Mouse (Mus musculus) 416B (cell line): ENCODE measurements at regions not wholly inside any gene's neighbourhood (a gene's known extent, or its start where the extent isn't known, plus 50 kb on each side); places are given as distances from the start of the nearest gene placed in this dataset.

Experiments
- DNase-seq: peaks from one replicate; pipeline ENCODE4 v3.0.0; 2011; ENCODE audit warnings: low read depth

DNA sequence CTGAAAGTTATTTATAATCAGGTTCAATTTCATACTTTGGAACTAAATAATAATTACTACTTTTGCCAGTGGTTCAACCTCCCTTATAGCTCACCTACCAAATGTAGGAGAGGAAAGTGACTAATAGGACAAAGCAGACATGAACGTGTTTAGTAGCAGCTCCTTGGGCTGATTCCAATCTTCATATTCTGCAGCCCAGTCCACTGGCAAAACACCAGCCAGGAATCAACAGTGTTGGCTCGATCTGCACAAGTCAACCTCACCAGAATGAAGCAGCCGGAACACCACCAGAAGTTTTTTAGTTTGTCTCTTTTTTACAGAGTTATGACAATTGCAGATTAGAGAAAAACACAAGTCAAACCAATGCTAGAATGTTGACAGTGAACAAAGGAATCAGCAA lies 717.0 kb downstream of the Pcdh17 start:
- no peak for DNase-seq

DNA sequence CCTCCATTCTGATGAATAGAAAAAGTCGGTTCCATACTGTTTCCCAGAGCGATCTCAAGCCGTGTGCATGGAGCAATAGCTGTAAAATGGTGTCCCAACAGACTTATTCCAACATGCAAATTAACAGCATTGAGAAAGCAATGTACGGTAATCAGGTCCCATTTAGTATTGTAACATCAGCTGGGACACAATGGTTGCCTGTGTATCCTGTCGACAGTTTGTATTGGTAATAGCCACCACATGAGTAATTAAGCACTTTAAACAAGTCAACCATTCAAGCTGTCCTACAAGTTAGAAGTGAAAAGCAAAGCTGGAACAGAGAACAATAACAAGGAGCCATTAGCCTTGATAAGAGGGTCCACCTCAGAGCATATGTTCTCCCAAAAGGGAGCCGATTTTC lies 743.4 kb downstream of the Pcdh17 start:
- DNase-seq, result no peak

DNA sequence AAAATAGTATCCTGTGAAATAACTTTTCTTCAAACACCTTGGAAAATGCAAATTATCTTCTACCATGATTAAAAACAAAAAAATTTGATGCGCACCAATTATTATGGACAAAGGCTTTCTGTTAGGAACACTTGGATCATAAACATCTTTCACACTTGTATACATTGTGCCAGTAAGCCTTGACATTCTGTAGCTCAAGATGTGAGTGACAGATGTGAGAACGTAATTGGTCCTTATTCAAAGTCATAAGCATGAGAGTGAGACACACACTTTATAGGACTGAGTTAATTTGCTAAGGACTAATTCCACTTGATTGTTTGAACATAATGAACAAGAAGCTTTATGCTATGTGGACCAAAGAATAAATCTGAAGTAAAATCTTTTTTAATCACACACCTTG lies 760.7 kb downstream of the Pcdh17 start:
- DNase-seq, result no peak

DNA sequence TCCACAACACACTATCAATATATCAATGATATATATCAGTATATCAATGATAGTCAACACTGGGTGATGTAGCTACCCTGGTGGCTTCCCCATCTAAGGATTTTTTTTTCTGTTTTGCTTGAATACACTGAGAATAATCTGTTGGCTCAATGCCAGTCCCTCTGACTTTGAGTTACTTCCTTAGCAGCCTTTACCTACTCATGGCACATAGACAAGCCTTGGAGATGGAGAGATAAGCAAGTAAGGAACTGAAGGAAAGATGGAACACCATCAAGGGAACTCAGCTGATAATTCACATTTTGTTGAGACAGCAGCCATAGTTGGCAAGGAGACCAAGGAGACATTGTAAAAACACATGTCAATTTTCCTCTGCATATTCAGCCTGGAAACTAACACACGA lies 765.0 kb downstream of the Pcdh17 start:
- DNase-seq, result peak; percentile 2

DNA sequence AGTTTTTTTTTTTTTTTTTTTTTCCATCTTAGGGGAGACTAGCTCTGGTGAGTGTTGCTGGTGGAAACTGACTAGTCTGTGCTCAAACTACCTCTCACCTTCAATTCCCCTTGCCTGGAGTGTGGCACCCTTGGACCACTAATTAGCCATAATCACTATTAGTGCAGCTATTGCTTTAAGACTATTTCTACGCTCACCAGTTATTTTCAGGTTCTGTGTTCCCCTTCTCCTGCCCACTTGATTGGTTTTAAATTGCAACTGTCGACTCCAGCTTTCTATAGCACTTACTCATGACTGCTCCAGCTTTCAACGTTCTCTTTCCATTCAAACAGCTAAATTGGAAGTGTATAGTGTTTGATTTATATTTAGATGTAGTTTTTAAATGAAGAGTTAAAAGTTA lies 771.7 kb downstream of the Pcdh17 start:
- no peak for DNase-seq
